Mouse (Mus musculus) urinary bladder, postnatal 25 days (tissue): ENCODE measurements around the gene Gal3st2c.
"Not testable (repeated sequence)": the region's sequence is repeated elsewhere in the genome, so short reads cannot be mapped to it uniquely, and the experiment has no call there.

Source experiments
- DNase-seq: peaks from one replicate; pipeline ENCODE4 v3.0.0; 2022; ENCODE audit warnings: low spot score

Gal3st2c gene

GRCm38 (mm10) chr1:94046544-94046943, 56.2 kb downstream of the Gal3st2c start:
- DNase-seq = no peak

- no peak for DNase-seq
Measured at GRCm38 (mm10) chr1:94051104-94051503, 60.8 kb downstream of the Gal3st2c start.

GRCm38 (mm10) chr1:94052373-94052772, 62.1 kb downstream of the Gal3st2c start, which contains the start of gene Pdcd1:
Gene Pdcd1 (minus strand): TSS chr1:94052553.
- DNase-seq = no peak

GRCm38 (mm10) chr1:94053530-94054216, 63.4 kb downstream of the Gal3st2c start:
- DNase-seq = no peak

- no peak for DNase-seq
Measured at GRCm38 (mm10) chr1:94054481-94054880, 64.2 kb downstream of the Gal3st2c start.

GRCm38 (mm10) chr1:94055966-94056365, 65.7 kb downstream of the Gal3st2c start:
- DNase-seq = no peak

- no peak for DNase-seq
Measured at GRCm38 (mm10) chr1:94057401-94057800, 67.1 kb downstream of the Gal3st2c start.

- not testable (repeated sequence) for DNase-seq
Measured at GRCm38 (mm10) chr1:94058281-94058680, 68.0 kb downstream of the Gal3st2c start.
